Mouse (Mus musculus): ENCODE data around the gene Rere.
A peak's percentile ranks its signal among the peaks of the same experiment; 100 is the strongest.

The Rere gene

GRCm38 (mm10) chr4:150346651-150347386 lies 65.4 kb downstream of the Rere start:
- peak; percentile 56 for DNase-seq (ENCODE audit: low read depth, low spot score)

DNA sequence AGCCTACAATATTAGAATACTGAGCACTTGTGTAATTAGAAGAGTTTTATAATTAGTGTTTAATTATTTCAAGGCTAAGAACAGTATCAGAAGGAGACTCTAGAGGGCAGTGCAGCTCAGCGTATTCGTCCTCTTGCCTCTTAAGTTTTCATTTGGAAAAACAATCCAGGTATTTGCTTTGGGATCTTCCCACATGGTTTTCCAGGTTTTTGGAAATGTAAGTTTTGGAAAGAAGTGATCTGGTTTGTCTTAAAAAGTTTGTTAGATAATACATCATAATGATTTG lies 65.9 kb downstream of the Rere start:
- DNase-seq (ENCODE audit: low read depth, low spot score): no peak

GRCm38 (mm10) chr4:150349680-150350101 lies 68.2 kb downstream of the Rere start:
- DNase-seq (ENCODE audit: low read depth, low spot score): no peak

DNA sequence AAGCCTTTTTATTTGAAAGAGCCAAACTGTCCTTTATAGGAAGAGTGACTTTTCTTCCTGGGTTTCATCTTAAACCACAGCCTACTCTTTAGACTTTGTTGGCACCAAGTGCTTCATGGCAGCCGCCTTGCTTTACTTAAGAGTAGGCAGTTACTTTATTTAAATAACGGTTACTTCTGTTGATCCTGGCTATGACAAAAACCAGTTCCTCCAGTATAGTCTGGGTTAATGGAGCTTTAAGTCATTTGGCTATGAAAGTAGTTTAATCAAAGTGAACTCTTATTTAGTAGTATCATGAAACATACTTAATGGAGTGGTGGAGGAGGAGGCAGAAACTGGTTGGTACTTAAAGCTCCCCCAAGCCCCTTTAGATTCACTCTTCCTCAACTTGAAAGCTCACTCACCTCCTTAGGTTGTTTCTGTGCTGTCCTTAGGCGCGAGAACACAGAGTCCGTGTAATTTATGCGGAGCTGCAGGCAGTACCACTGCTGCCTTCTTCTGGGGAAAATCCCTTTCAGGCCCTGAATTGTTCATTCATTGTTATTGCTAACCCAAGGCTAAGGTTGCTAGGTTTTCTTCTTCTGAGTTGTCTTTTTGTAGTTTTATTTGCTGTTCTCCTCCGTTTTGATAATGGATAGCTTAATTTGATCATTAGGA lies 70.1 kb downstream of the Rere start:
- DNase-seq (ENCODE audit: low read depth, low spot score): no peak

GRCm38 (mm10) chr4:150352736-150353135 lies 71.3 kb downstream of the Rere start:
- DNase-seq (ENCODE audit: low read depth, low spot score): no peak

DNA sequence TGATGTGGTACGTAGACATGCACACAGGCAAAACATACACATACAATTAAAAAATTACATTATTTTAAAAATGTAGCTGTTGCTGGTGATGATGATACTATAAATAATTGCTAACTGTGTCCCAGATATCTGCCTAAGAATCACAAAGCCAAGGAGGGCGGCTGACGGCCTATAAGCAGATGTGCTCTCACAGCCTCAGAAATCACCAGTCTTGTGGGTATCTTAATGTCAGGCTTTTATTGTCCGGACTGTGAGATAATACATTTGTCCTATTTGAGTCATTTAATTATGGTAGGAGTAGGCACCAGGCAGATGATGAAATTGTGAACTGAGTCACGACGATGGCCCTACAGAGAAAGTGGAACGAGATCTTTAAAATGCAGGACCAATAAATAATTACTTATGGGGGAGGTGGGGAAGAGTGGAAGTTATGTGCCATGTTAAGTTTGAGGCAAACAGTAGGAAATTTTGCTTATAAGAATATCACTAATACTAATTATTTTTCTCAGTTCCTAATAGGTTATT lies 72.0 kb downstream of the Rere start:
- DNase-seq (ENCODE audit: low read depth, low spot score): no peak

- DNase-seq (ENCODE audit: low read depth, low spot score): no peak
Measured at GRCm38 (mm10) chr4:150355801-150356200, 74.4 kb downstream of the Rere start.

GRCm38 (mm10) chr4:150361986-150362691 lies 80.7 kb downstream of the Rere start:
- no peak for DNase-seq (ENCODE audit: low read depth, low spot score)

- no peak for DNase-seq (ENCODE audit: low read depth, low spot score)
Measured at GRCm38 (mm10) chr4:150362858-150363257, 81.4 kb downstream of the Rere start.

GRCm38 (mm10) chr4:150364786-150365185 lies 83.3 kb downstream of the Rere start:
- DNase-seq (ENCODE audit: low read depth, low spot score): no peak

DNA sequence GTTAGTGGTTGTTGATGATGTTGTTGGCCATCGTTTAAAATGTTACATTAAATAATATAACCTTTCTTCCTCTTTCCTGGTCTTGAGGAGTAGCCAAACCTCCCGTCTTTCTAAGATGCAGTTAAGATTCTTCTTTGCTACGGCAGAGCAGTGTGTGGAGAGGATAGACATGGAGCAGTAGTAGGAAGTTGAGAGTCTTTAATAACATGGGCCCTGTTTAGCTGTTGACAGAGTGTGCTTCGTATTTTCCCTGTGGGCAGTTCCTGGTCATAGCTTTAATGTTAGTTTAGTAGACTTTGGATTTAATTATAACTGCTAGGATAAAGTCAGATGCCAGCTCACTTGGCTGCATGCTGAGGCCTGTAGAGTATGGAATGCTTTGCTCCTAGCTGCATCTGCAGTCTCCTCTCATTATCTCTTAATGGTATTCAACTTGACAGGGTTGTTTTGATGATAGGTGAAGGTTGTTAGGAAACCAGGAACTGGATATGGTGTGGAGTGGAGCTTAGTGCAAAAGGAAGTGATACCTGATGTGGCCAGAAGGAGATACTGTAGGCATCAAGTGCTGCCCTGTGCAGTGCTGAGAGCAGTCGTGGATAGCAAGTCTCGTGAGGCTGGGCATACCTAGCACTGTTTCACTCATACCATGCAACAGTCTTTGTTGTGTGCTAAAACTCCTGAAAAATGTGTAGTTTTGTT lies 85.2 kb downstream of the Rere start:
- DNase-seq (ENCODE audit: low read depth, low spot score): no peak

GRCm38 (mm10) chr4:150371580-150372380 lies 90.3 kb downstream of the Rere start:
- peak; percentile 91 for DNase-seq (ENCODE audit: low read depth, low spot score)

GRCm38 (mm10) chr4:150372631-150373041 lies 91.2 kb downstream of the Rere start:
- DNase-seq (ENCODE audit: low read depth, low spot score): peak; percentile 79

DNA sequence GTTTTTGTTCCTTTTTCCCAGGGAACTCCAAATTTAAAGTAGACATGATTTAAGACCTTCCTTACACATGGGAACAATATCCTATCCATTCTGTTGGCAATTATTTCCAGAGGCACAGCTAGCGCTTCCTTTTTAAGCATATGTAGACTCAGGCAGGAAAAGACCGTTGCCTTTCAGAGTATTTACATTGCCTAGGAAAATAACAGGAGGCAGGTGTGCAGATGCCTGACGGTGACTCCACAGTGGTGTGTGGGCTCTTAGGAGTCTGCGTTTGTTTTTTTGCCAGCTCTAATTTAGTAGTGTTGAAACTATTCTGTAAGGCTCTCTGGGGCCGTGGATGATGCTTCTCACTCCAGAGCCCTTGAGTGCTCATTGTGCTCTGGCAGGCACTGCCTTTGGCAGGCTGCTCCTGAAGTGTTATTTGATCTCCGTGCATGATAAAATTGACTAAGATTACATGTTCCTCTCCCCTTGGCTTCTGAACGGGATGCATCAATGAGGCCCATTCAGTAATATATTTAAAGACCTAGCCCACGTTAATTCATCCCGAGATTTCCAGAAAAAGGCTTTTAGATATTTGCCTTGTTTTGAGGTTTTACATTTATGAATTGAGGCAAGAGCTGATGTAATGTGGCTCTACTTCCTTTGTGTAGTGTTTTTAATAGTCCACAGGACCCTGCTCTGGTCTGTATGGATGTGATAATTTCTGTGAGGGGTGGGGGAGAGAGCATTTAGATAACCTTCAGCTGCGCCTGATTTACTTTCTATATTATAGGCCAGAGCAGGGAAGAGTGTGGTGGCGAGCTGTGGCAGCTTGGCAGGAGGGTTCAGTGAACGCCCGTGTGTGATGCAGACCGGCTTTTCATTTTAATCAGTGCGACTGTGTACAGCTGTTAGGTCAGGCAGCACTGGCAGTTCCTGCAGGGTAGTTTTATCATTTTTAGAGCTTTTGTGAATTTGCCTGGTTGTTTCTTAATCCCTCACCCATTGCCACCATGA lies 92.0 kb downstream of the Rere start:
- DNase-seq (ENCODE audit: low read depth, low spot score): peak; percentile 73

- DNase-seq (ENCODE audit: low read depth, low spot score): peak; percentile 56
Measured at GRCm38 (mm10) chr4:150374651-150375447, 93.4 kb downstream of the Rere start.

- no peak for DNase-seq (ENCODE audit: low read depth, low spot score)
Measured at GRCm38 (mm10) chr4:150375448-150375935, 94.0 kb downstream of the Rere start.

GRCm38 (mm10) chr4:150379313-150379712 lies 97.9 kb downstream of the Rere start:
- DNase-seq (ENCODE audit: low read depth, low spot score): no peak

- DNase-seq (ENCODE audit: low read depth, low spot score): no peak
Measured at GRCm38 (mm10) chr4:150379772-150380171, 98.3 kb downstream of the Rere start.

DNA sequence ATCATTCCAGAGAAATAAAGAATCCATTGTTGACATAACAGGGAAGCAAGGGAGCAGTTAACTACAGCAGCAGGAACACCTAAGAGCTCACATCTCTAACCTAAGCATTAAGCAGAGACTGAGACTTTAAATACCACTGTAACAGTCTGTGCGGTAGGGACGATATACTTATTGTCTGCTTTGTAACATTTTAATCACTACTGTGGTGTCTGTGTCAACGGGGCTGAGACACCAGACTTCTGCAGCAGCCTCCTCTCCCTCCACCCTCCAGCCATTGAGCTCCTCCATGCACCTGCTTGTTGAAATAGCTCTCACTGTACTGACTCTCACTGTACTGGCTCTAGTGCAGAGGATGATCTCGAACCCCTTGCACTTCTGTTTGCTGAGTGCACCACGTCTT lies 98.8 kb downstream of the Rere start:
- no peak for DNase-seq (ENCODE audit: low read depth, low spot score)

Measured in mesoderm, embryonic 11.5 days (tissue).